Mouse (Mus musculus): ENCODE data around the gene Selenos.

The Selenos gene

GRCm38 (mm10) chr7:66116906-66117482 is 37.5 kb downstream of the Selenos start:
- no peak for ATAC-seq (ENCODE audit: insufficient number of reproducible peaks, low FRiP score, low TSS enrichment)

GRCm38 (mm10) chr7:66118046-66118445 is 38.6 kb downstream of the Selenos start:
- no peak for ATAC-seq (ENCODE audit: insufficient number of reproducible peaks, low FRiP score, low TSS enrichment)

- ATAC-seq (ENCODE audit: insufficient number of reproducible peaks, low FRiP score, low TSS enrichment) = no peak
Measured at GRCm38 (mm10) chr7:66118796-66119195, 39.3 kb downstream of the Selenos start.

- peak; percentile 65; the same call in 1 of the 2 replicates for ATAC-seq (ENCODE audit: insufficient number of reproducible peaks, low FRiP score, low TSS enrichment)
Measured at GRCm38 (mm10) chr7:66120139-66120538, 40.7 kb downstream of the Selenos start.

GRCm38 (mm10) chr7:66120702-66121396 is 41.4 kb downstream of the Selenos start:
- ATAC-seq (ENCODE audit: insufficient number of reproducible peaks, low FRiP score, low TSS enrichment) = no peak

- ATAC-seq (ENCODE audit: insufficient number of reproducible peaks, low FRiP score, low TSS enrichment) = no peak
Measured at GRCm38 (mm10) chr7:66124551-66124968, 45.1 kb downstream of the Selenos start.

GRCm38 (mm10) chr7:66125368-66125767 is 45.9 kb downstream of the Selenos start:
- no peak for ATAC-seq (ENCODE audit: insufficient number of reproducible peaks, low FRiP score, low TSS enrichment)

GRCm38 (mm10) chr7:66127951-66128645 is 48.6 kb downstream of the Selenos start:
- no peak for ATAC-seq (ENCODE audit: insufficient number of reproducible peaks, low FRiP score, low TSS enrichment)

- no peak for ATAC-seq (ENCODE audit: insufficient number of reproducible peaks, low FRiP score, low TSS enrichment)
Measured at GRCm38 (mm10) chr7:66128857-66129256, 49.4 kb downstream of the Selenos start.

- ATAC-seq (ENCODE audit: insufficient number of reproducible peaks, low FRiP score, low TSS enrichment) = no peak
Measured at GRCm38 (mm10) chr7:66130296-66130695, 50.8 kb downstream of the Selenos start.

GRCm38 (mm10) chr7:66131776-66132421 is 52.5 kb downstream of the Selenos start:
- no peak for ATAC-seq (ENCODE audit: insufficient number of reproducible peaks, low FRiP score, low TSS enrichment)

- no peak for ATAC-seq (ENCODE audit: insufficient number of reproducible peaks, low FRiP score, low TSS enrichment)
Measured at GRCm38 (mm10) chr7:66134154-66134553, 54.7 kb downstream of the Selenos start.

- no peak for ATAC-seq (ENCODE audit: insufficient number of reproducible peaks, low FRiP score, low TSS enrichment)
Measured at GRCm38 (mm10) chr7:66135644-66136043, 56.2 kb downstream of the Selenos start.

GRCm38 (mm10) chr7:66136187-66136586 is 56.7 kb downstream of the Selenos start:
- no peak for ATAC-seq (ENCODE audit: insufficient number of reproducible peaks, low FRiP score, low TSS enrichment)

GRCm38 (mm10) chr7:66137309-66137708 is 57.9 kb downstream of the Selenos start:
- ATAC-seq (ENCODE audit: insufficient number of reproducible peaks, low FRiP score, low TSS enrichment) = no peak

GRCm38 (mm10) chr7:66138301-66138700 is 58.9 kb downstream of the Selenos start:
- ATAC-seq (ENCODE audit: insufficient number of reproducible peaks, low FRiP score, low TSS enrichment) = no peak

- ATAC-seq (ENCODE audit: insufficient number of reproducible peaks, low FRiP score, low TSS enrichment) = no peak
Measured at GRCm38 (mm10) chr7:66138878-66139277, 59.4 kb downstream of the Selenos start.
